Mouse (Mus musculus) right cerebral cortex, postnatal 4 days (tissue): ENCODE results near the gene Fbln5.

ENCODE experiments used
- DNase-seq: peaks from one replicate; pipeline ENCODE4 v3.0.0-alpha.2; 2022

Gene Fbln5

DNA sequence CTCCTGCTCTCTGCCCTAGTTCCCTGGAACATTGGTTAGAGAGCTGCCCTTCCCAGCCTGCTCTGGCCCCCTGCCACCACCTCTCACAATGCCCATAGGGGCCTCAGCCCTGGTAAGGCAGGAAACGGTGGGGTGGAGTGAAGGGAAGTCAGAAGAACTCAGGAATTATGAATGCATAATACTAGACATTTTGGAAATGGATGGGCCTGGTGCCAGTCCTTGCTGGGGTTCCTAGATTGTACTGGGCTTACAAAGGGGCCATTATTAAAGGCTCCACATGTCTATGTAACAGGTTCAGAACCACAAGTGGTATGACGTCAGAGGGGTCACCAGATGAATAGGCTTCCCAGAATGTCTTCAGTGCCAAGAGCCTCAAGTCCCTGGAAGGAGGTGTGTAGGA, 11.5 kb downstream of the Fbln5 start:
- no peak for DNase-seq

DNA sequence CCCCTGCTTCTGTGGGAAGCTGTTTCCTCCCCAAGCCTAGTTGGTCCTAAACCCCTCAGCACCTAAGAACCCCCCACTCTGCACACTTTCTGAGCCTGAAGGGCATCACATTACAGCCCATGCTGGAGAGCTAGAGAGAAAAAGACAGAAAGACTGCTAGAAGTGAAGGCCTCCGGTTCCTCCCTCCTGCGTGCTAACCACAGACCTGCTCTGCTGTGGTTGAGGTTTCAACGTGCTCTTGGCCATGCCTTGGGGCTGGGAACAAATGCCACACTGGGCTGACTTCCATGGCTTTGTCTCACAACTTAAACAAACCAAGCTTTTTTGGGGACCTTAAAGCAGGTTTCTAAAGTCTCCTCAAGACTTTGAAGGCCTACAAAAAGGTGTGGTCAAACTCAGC, 16.4 kb downstream of the Fbln5 start:
- DNase-seq = no peak

DNA sequence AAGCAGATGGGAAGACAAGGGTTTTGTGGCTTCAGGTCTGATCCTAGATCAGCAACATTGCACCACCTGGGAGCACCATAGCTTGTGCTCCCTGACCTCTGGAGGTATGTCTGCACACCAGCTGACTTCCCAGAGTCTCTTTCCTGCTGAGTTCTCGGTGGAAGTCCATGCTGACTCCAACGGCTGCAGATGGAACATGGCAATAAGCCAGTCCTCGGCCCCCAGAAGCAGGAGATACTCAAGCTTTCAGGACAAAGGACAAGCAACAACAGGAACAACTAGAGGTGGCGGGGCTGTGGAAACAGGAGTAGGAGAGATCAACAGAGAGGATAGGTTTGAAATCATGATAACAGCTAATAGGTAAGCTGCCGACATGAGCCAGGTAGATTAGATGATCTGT, 17.1 kb downstream of the Fbln5 start:
- no peak for DNase-seq

DNA sequence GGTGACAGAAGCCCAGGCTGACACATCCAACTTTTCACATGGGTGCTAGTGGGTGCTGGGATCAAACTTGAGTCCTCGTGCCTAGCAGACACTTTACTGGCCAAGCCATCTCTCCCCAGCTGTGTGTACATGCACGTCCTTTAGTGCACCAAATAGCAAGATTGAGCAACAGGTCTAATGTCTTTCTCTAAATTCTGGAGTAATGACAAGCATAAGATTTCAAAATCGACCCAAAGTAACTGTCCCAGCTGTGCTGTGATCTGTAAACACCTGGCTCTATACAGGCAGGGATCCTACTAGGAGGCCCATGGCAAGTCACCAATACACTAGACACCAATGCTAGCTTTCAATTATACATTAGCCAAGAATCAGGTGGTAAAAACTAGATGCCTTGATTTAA, 17.8 kb downstream of the Fbln5 start:
- DNase-seq = no peak

DNA sequence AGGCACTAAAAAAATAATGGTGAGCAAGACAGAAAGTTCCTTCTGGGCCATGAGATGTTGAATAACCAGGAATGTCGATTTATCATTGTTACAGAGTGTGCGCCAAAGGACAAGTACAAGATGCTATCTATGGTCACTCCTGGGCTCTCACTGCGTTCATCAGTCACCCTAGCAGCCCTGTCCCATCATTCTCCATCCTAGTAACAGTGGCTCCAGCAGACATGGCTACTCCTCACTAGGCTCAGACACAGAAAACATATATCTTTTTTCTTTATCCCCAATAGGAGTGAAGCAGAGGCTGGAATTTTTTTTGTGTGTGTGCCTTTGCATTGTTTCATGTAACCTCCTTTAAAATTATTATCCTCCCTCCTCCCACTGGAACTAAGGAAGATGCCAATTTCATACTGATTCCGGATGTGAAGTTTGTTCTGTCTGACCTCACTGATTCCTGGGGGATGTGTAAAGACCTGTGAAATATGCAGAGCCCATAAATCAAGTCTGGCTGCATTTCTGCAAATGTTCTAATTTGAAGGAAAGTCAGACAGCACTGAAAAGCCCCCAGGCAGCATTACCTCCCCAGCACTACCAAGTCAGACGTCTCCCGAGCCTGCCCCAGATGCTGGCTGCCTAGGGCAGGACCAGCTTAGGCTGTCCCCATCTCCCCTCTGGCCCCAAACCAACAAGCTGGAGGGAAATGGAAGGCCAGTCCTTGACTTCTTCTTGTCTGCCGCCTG, 20.5 kb downstream of the Fbln5 start:
- no peak for DNase-seq

DNA sequence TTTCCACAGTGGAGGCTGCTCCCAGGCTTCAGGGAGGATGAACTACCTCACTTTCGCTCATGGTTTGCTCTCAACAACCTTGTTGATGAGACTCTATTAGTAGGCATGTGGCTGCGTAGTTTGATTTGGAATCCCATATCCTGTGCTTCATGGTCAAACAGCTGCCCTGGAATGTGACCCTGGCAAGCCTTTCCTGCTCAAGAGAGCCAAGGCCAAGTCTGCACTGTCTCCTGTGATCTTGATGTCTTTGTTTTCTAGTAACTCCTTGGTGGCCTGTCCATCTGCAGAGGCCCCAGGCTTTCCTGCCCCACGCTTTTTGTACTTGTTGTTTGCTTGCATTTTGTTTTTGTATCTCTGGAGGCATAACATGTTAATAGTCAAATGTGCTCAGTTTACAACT, 24.4 kb downstream of the Fbln5 start:
- no peak for DNase-seq

DNA sequence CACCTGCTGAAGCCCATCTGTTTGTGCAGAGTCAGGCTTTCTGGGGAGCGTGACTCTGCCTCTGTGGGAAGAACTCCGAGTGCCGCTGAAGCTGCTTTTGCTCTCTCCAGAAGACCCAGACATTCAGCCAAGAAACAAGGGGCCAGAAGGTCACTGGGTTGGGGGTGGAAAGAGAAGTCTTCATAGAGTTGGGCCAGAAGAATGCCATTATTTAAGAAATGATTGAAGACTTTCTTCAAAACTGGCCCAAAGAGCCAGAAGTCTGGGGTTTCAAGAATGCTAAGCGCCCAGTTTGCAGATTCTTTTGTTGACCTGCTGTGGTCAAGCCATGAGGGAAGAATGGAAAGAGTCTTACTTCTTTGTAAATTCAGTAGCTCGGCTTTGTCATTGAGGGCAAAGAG, 25.6 kb downstream of the Fbln5 start:
- no peak for DNase-seq

DNA sequence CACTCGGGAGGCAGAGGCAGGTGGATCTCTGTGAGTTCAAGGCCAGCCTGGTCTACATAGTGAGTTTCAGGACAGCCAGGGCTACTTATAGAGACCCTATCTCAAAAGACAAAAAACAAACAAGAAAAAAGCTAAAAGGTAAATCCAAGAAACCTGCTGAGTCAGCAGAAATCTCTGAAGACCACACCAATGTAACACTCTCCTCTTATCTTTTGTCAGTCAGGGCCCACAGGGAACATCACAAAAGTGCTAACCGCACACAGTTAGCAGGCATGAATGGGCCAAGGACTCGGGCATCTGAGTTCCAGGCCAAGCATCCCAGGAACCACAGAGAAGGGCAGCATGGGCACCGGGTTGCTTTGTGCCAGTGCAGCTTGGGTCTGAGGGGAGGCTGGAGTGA, 26.2 kb downstream of the Fbln5 start:
- no peak for DNase-seq

DNA sequence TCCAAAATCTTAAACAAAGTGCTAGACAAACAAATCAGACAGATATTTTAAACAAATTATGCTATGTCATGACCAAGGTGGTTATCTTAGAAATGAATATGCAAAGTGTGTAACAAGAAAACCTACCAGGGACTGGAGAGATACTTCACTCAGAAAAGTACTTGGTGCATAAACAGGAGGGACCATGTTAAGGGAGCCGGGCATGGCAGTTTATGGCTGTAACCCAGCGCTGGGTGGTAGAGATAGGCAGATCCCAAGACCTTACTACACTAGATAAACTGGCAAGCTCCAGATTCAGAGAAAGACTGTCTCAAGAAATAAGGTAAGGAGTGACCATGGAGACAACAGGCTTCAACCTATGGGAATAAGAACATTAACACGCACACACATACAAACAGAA, 29.1 kb downstream of the Fbln5 start:
- no peak for DNase-seq

DNA sequence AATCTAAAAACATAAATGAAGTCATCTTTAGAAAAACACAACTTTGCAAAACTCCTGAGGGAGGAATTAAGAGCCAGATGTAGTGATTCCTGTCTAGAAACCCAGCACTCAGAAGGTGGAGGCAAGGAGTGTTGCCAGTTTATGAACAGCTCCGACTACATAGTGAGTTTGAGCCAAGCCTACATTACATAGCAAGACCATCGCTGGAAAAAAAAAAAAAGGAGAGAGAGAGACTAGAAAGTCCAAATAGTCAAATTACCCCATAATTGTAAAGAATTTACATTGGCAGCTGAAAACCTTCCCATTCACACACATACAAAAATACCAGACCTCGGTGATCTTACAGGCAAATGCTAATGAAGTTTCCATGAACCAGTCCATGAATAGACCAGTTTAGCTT, 29.6 kb downstream of the Fbln5 start:
- no peak for DNase-seq

DNA sequence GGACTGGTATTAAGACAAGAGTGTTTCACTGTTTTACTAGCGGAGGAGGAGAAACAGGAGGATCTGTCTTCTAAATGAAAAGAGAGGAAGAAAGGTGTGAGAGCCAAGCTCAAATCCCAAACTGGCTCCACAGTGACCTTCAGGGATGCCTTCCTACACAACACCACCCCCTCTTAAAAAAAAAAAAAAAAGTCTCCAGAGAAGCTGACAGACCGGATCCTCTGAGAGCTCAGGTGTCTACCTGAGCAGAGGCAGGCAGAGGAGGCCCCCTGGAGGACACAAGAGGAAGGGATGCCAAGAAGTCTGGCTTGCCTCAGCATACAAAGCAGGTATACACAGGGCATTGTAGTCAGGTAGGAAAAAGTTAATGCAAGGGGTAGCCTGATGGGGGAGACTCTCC, 36.1 kb downstream of the Fbln5 start:
- DNase-seq = no peak

DNA sequence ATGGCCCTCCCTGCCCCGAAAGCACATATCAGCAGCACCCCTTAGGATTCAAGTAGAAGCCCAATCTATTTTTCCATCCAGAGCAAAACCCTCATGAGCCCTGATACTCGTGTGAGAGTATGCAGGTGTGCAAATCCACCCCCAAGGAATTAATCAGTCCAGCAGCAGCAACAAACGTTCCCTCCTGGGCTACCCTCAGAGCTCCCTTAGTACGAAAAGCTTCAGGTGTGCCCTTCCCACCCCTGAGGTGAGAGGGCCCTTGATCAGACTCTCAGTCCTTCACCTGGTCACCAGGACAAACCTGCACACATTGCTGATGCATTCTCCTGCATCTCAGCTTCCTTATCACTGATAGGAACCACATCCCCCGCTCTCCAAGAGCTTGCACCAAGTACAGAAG, 37.9 kb downstream of the Fbln5 start:
- DNase-seq = no peak

DNA sequence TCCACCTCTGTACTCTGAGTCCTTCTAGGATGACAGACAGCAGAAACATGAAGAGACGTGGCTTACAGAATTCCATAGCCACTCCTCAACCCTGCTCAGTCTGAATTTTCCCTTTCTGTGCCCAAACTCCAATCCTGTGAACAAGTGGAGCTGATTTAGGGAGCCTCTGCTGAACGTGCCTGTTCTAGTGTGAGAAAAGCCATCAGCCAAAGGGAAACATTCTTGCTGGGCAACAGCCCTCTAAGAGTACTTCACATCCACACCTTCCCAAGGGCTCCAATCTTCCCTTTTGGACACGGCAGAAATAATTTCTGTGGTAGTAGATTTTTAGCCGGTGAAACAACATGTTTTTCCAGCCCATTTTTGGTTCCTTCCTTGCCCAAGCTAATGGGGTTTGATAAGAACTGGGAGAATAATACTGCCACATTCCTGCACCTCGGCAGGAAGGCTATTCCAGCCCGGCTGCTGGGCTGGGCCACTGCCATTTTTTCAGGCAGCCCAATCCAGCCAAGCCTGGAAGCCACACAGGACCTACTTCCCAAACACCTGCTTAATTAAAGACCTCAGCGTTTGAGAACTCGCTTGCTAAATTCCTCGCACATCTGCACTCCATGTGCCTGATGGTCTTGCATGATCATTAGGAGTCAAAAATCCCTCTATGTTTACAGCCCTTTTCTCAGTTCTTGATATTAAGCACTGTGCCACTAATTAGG, 41.1 kb downstream of the Fbln5 start:
- no peak for DNase-seq

DNA sequence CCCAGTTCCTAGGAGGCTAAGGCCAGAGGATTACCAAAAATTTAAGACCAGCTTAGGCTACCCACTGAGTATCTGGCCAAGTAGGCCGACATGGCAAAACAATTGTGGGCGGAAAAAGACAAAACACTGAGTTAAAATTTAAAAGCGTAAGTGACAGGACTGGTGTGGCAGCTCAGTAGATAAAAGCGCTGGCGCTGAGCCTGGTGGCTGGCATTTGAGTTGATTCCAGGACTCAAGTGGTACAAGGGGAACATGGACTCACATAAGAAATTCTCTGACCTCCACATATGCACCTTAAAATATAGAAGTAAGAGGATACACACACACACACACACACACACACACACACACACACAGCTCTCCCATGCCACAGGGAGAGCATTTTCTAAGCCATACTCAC, 42.5 kb downstream of the Fbln5 start:
- DNase-seq = no peak

DNA sequence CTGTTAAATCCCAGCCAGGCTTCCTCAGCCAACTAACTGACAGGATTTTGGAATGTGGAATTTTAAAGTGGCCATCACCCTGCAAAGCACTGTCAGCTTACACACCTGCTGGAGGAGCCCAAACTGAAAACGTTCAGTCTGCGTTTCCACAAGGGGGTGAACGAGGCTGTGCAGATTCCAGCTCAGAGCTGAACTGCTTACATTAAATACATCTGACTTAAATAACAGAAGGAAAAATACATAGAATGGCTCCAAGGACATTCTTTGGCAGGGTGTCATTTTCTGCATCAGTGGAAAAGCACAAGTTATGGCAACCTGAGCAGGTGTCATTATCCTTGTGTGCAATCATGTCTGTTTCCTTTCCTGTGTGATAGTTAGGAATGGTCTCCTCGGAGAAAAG, 44.7 kb downstream of the Fbln5 start:
- DNase-seq = no peak

DNA sequence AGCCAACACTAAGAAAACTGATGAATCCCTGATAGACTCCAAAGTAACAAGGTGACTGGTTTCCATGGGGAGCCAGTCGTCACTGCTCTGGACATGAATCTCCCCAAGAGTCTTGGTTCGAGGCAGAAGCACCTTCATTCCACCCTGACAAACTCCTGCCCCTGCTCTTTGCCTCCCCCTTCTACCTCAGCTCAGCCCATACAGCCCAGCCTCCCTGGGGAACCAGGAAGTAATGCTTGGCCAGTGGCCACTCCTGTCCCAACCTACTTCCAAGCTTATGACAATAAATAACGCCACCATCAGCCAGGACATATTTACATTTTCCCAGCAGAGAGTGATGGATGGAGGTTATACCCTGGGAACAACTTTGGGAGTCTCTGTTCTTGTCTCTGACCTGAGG, 45.9 kb downstream of the Fbln5 start:
- DNase-seq = no peak

DNA sequence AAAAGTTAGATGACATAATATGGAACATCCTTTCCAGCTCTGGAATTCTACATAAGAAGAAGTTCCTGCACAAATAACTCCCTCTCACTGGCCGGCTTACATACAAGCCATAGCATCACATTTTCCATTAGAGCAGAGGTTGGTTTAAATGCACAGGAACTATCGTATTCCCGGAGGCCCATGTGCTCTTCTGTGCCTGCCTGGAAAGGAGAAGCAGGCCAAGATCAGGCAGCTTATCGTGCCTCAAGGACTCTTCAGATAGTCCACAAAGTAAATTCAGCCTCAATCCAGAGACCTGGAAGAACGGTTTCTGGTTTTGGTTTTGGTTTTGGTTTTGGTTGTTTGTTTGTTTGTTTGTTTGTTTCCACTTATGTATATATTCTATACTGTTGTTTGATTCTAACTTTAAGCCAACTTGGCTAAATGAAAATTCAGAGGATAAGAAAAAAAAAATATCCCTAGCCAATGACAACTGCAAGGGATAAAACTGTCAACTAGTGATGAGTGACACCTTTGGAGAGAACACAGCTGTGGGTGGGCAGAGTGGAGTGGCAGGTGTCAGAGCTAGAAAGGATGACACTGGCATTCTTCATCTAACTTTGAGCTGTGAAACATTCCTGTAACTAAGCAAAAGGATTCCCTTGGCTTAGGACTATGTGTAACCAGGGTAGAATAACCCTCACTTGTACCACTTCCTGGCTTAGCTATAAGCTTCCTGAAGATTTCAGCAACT, 48.4 kb downstream of the Fbln5 start:
- DNase-seq = no peak

DNA sequence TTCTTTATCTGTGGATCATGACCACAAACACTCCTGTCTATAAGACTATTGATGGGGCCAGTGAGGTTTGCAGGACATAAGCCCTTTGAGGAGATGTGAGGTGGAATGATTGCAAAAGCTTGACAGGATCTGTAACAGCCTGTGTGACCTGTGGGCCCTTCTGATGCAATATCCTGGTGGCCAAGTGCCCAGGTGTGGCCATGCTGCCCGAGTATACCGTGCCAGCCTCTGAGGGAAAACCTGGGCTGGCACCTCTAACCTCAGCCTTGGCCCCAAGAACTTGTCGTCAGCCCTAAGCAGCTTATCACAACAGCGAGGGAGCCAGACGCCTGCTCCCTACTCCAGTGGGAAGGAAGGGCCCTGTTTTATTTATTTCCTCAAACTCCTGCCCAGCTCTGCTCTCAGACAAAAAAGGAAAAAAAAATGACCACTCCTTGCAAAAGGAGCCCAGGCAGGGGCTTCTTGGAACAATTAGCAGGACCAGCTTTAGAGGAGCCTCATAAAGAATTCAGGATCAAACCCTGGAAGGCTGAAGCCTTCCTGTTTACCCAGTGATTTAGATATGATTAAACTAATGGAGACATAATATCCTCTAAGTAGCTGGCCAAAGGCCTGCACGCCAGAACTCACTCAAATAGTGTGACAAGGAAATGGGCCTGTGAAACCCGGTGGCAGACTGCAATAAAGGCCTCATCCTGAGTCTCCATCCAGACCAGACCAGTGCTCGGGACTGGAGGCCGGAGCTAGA, 51.4 kb downstream of the Fbln5 start:
- DNase-seq = no peak

DNA sequence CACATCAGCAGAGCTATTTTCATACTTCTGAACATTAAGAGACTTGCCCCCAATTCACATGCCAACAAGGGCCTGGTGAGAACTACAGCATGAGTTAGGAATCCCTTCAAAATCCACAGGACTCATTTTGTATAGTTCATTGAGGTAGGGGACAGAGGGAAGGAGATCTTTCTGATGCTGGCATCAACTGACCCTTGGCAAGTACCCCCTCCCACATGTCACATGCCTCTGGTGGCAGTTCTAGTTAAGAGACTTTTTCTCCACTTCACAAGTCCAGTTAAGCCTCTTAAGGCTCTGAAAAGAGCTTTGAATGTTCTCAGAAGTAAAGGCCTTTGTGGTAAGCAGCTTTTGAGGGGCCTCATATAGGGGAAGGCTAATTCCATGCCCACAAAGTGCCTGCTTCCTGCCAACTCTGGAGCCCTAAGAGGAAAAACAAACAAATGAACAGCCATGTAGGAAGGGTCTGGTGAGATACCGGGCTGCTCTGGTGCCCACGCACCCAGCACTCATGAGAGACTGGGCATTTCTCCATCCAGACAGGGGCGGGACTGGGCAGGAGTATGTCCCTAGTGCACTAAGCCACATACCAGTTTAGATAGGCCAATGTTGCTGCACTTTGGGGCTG, 52.5 kb downstream of the Fbln5 start:
- no peak for DNase-seq

DNA sequence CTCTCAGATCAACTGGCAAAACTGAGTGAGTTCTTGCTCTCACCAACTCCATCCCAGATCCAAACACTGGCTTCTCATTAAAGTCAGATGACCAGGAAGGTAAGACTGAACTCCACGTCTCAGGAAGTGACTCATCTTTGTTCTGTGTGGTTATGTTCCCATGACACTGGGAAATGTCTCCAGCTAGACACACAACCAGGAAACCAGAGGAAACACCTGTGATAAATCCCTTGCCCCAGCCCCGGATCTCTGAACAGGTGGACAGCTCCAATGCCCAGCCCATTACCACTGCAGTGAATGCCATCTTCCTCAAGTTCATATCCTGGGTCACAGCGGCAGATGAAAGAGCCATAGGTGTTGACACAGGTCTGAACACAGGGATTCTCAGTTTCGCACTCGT, 54.0 kb downstream of the Fbln5 start:
- DNase-seq = no peak

DNA sequence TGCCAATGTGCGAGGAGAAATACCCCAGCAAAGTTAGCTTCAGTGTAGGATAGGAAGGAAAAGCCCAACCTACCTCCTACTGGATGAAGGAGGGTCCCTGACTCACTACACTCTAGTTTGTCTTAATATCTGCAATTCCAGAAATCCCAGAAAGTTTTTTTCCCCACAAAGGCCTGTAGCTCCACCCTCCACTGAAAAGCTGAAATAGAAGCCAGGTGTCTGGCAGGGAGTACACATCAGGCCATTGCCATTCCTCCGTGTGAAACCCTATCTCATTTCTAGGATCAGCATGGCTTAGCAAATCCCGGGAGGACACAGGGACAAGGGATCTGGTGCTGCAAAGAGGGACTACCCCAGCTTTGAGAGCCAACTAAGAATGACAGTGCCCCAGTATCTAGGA, 55.8 kb downstream of the Fbln5 start:
- no peak for DNase-seq

DNA sequence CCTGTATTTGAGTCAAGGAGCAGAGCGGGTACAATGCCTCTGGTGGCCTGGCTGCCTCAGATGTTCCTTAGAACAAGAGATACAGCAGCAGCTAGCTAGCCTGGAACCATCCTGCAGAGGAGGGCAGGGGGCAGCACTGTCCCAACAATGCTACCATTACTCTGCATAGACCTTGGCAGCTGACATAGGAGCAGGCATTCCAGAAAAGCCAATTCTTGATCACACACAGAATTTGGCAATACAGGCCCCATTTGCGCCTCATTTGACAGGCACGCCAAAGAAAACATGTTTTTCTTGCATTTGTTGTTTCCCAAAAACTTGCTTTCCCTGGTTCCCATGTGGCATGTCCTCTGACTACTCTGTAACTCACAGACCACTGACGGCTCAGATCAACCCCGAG, 56.8 kb downstream of the Fbln5 start:
- no peak for DNase-seq

DNA sequence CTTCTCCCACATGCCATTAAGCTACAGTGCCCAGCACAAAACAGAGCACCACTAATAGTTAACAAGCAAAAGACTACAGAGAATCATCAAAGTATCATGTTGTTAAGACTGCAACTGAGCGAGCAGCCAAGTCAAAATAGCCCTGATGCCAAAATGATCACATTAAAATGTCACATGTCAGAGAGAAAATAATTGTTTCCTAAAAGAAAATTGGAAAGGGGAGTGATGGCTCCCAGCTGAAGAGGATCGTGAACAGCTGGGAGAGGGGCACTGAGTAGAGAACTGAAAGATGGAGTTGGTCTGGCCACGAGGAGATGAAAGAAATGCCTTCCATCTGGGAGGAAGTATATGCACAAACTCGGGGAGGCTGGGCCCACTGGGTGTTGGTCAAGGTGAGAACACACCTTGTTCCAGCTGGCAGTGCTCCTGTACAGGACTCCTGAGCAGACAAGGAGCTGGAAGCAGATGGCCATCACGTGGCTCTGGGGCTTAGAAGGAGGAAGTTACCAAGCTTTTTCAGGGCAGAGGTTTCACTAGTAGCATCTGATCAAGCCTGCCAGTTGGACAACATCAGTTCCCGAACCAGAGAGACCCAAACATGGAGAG, 59.3 kb downstream of the Fbln5 start:
- no peak for DNase-seq
